Mouse (Mus musculus) megakaryocyte, embryonic 14.5 days (primary cell): ENCODE results near the gene Dync2li1.

ENCODE experiments used
- FLI1 ChIP-seq: IDR thresholded peaks from 2 replicates; pipeline ENCODE4 v1.6.1; 2012; ENCODE audit warnings: low read length, inconsistent platforms, mixed read lengths
- GATA1 ChIP-seq: IDR thresholded peaks from 3 replicates; pipeline ENCODE4 v1.6.1; 2012; ENCODE audit warnings: mixed read lengths, low read length, inconsistent platforms, borderline replicate concordance

DNA sequence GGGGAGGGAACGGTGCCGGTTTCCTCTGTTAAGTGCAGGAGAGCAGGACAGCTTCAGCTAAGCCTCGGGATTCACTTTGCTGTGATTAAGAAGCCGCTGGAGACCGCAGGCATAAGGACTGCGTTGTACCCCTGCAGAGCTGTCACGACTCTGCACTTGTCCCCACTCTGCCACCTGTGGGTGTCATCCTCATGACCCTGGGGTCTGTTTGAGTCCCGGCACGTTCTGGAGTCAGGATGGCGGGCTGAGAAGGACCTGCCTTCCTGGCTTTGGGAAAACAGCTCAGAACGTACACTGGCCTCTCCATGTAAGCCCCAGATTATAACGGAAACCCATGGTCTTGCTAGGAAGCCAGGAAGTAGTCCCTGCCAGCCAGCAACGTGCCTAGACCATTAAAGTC, 19.3 kb upstream of the Dync2li1 start:
- TF ChIP-seq GATA1 (no peak), FLI1 (no peak)
